Mouse (Mus musculus) olfactory bulb, adult 2 months (tissue): Measurements from ENCODE around the gene Cmc2.

ENCODE experiments used
- CTCF ChIP-seq: fragments of 200-500 bp; IDR thresholded peaks from 2 replicates; pipeline ENCODE4 v1.5.1; 2012; ENCODE audit warnings: low read depth, mild to moderate bottlenecking, low read length, moderate library complexity; ENCODE audit not compliant: insufficient read depth
- POLR2A ChIP-seq: fragments of 200-500 bp; IDR thresholded peaks from 2 replicates; pipeline ENCODE4 v1.6.1; 2012; ENCODE audit warnings: mild to moderate bottlenecking, low read depth, low read length, moderate library complexity; ENCODE audit not compliant: insufficient read depth

DNA sequence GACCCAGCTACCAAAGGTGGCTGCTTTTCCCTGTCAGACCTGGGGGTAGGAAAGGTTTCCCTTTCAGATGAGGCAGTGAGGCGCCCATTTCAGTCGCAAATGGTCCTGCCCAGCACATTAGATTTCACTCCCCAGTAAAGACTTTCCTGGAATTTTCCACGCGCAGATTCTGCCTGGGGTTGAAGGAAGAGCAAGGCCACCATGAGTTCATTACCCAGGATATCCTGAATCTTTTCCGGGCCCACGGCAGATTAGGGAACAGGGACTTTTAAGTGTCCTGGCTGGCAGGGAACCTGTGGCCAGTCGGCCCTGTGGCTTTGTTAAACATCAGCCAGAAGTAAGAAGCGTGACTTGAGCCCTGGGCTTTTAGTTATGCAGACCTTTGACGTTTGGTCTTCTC lies 53.9 kb downstream of the Cmc2 start:
- no peak for TF ChIP-seq CTCF
- no peak for TF ChIP-seq POLR2A
